Mouse (Mus musculus) kidney, postnatal 0 days (tissue): ENCODE measurements around the gene Anxa9. TPM values are rescaled to one million over a fixed set of nuclear protein-coding genes. Genes with fewer than 3 reads are reported as not detected.

ENCODE experiments used
- ATAC-seq: fragments of 200-750 bp; cut with Nextera tagmentation; replicated peaks from 2 replicates; pipeline ENCODE4 v1.8.0; 2017; ENCODE audit warnings: low read depth, moderate number of reproducible peaks, moderate TSS enrichment, moderate library complexity; ENCODE audit not compliant: low FRiP score
- DNase-seq: peaks from one replicate; pipeline ENCODE4 v3.0.0-alpha.2; 2016; ENCODE audit warnings: low spot score
- H3K27ac ChIP-seq: fragments of 300-500 bp; sonication (generic); 2 replicates; pipeline ENCODE4 v1.5.1; 2014; ENCODE audit warnings: mild to moderate bottlenecking
- H3K27me3 ChIP-seq: fragments of 300-500 bp; sonication (generic); 2 replicates; pipeline ENCODE4 v1.6.1; 2014; ENCODE audit warnings: low read length, mixed read lengths; ENCODE audit not compliant: insufficient read depth
- H3K36me3 ChIP-seq: fragments of 300-500 bp; sonication (generic); 2 replicates; pipeline ENCODE4 v1.6.1; 2014; ENCODE audit warnings: low read length, mixed read lengths; ENCODE audit not compliant: insufficient read depth
- H3K4me1 ChIP-seq: fragments of 300-500 bp; sonication (generic); replicated peaks from 2 replicates; pipeline ENCODE4 v1.6.1; 2014; ENCODE audit warnings: antibody characterized with exemption, low read length, mixed read lengths; ENCODE audit not compliant: insufficient read depth
- H3K4me2 ChIP-seq: fragments of 300-500 bp; sonication (generic); 2 replicates; pipeline ENCODE4 v1.6.1; 2014; ENCODE audit warnings: mild to moderate bottlenecking, low read length, moderate library complexity, mixed read lengths
- H3K4me3 ChIP-seq: fragments of 300-500 bp; sonication (generic); replicated peaks from 2 replicates; pipeline ENCODE4 v1.5.1; 2014; ENCODE audit warnings: low read depth, low read length
- H3K9ac ChIP-seq: fragments of 300-500 bp; sonication (generic); 2 replicates; pipeline ENCODE4 v1.6.1; 2014; ENCODE audit warnings: low read depth, low read length
- H3K9me3 ChIP-seq: fragments of 300-500 bp; sonication (generic); replicated peaks from 2 replicates; pipeline ENCODE4 v1.6.1; 2016; ENCODE audit warnings: low read length, inconsistent platforms, mixed read lengths
- CTCF ChIP-seq: IDR thresholded peaks from 2 replicates; pipeline ENCODE4 v1.5.1; 2016; ENCODE audit warnings: antibody characterized with exemption, low read depth, mild to moderate bottlenecking, moderate library complexity
- WGBS: fragments of 180-500 bp; shearing (Covaris S2); extraction: QIAGEN DNeasy Blood & Tissue Kit; methylation state at CpG from one replicate; pipeline ENCODE4 v1.1.7; 2014; 5-methylcytosine and 5-hydroxymethylcytosine counted together
- polyA plus RNA-seq: library from polyadenylated mRNA; unstranded; fragments of >200 nt; fragmentation: Nextera tagmentation; extraction: Ambion mirVana; gene quantifications from 2 replicates; pipeline ENCODE4 v1.2.1, GENCODE M21; 2015

Gene Anxa9
- polyA plus RNA-seq, 1 experiment from 2014 or later, result 10.1 TPM

- Histone ChIP-seq H3K27me3 (no peaks in the 10 kb centered on the region), H3K9ac (peak overlapping the region; percentile 98), H3K4me1 (peaks cover 20% of the 10 kb centered on the region; the same call in 1 of the 2 replicates), H3K27ac (peak overlapping the region; percentile 94), H3K36me3 (peaks cover 5% of the 10 kb centered on the region), H3K9me3 (no peaks in the 10 kb centered on the region), H3K4me2 (peak overlapping the region; percentile 64), H3K4me3 (peak overlapping the region; percentile 83)
- under 1% methylated on average over 67 of the region's 71 CpGs for WGBS
- ATAC-seq (peak; percentile 88), DNase-seq (peak; percentile 95)
- peak; percentile 56 for TF ChIP-seq CTCF
Observed at GRCm38 (mm10) chr3:95315094-95315843, 8.3 kb upstream of the Anxa9 start.

GRCm38 (mm10) chr3:95314486-95315093 is 7.6 kb upstream of the Anxa9 start, which contains the start of gene Cers2:
Gene Cers2, plus strand, starts transcription at chr3:95314791.
- Histone ChIP-seq H3K9ac (peak within 1 kb of the TSS; percentile 98), H3K9me3 (no peaks in the 10 kb centered on the region), H3K4me3 (peak within 1 kb of the TSS; percentile 83), H3K27ac (peak within 1 kb of the TSS; percentile 94), H3K4me1 (peaks cover 20% of the 10 kb centered on the region; the same call in 1 of the 2 replicates), H3K36me3 (no peaks in the 10 kb centered on the region), H3K4me2 (peak within 1 kb of the TSS; percentile 64), H3K27me3 (no peaks in the 10 kb centered on the region)
- ATAC-seq (no peak; the same call in 1 of the 2 replicates), DNase-seq (peak; percentile 40)
- WGBS, result 4% methylated on average over 27 of the region's 27 CpGs
- no peak for TF ChIP-seq CTCF

- WGBS, result 65% methylated on average over 6 of the region's 6 CpGs
- H3K9ac ChIP-seq, result no peak overlapping the region
Observed at GRCm38 (mm10) chr3:95314075-95314474, 7.1 kb upstream of the Anxa9 start.

GRCm38 (mm10) chr3:95313476-95313875 is 6.5 kb upstream of the Anxa9 start:
- WGBS, result 49% methylated on average over 7 of the region's 7 CpGs
- no peak for TF ChIP-seq CTCF
- DNase-seq, result no peak
- Histone ChIP-seq H3K4me3 (no peak overlapping the region), H3K27me3 (no peaks in the 10 kb centered on the region), H3K9me3 (no peaks in the 10 kb centered on the region), H3K4me1 (peaks cover 16% of the 10 kb centered on the region; the same call in 1 of the 2 replicates), H3K27ac (no peak overlapping the region), H3K4me2 (no peak overlapping the region), H3K36me3 (no peaks in the 10 kb centered on the region), H3K9ac (no peak overlapping the region)
- no peak for ATAC-seq

More at GRCm38 (mm10) chr3:95314075-95314474, 7.1 kb upstream of the Anxa9 start:
- TF ChIP-seq CTCF, result no peak
- H3K27ac ChIP-seq, result no peak overlapping the region
- H3K4me1 ChIP-seq, result peaks cover 20% of the 10 kb centered on the region; the same call in 1 of the 2 replicates
- no peaks in the 10 kb centered on the region for H3K27me3 ChIP-seq
- no peak for DNase-seq
- ATAC-seq, result no peak
- peak overlapping the region; percentile 64; the same call in 1 of the 2 replicates for H3K4me2 ChIP-seq
- no peaks in the 10 kb centered on the region for H3K36me3 ChIP-seq
- H3K9me3 ChIP-seq, result no peaks in the 10 kb centered on the region
- peak overlapping the region; percentile 83; the same call in 1 of the 2 replicates for H3K4me3 ChIP-seq

- DNase-seq (no peak), ATAC-seq (no peak)
- no peaks in the 10 kb centered on the region for H3K27me3 ChIP-seq
- 70% methylated on average over 6 of the region's 6 CpGs for WGBS
- H3K9ac ChIP-seq, result no peak overlapping the region
- H3K27ac ChIP-seq, result no peak overlapping the region
- peaks cover 10% of the 10 kb centered on the region; the same call in 1 of the 2 replicates for H3K4me1 ChIP-seq
- no peaks in the 10 kb centered on the region for H3K36me3 ChIP-seq
- no peak overlapping the region for H3K4me3 ChIP-seq
- H3K9me3 ChIP-seq, result no peaks in the 10 kb centered on the region
- H3K4me2 ChIP-seq, result no peak overlapping the region
- no peak for TF ChIP-seq CTCF
Observed at GRCm38 (mm10) chr3:95312623-95313022, 5.6 kb upstream of the Anxa9 start.
